Mouse (Mus musculus): ENCODE data around the gene Rtca.

GRCm38 (mm10) chr3:116542070-116542469 is 34.1 kb upstream of the Rtca start:
- TF ChIP-seq CTCF (IDR thresholded peaks at IDR 0.05; ENCODE audit: low read depth, low read length), result no peak
- TF ChIP-seq POLR2A (IDR thresholded peaks at IDR 0.05; ENCODE audit: borderline replicate concordance, low read depth, low read length), result no peak
